Comparison of ENCODE assay signal across 13 mouse cellular contexts in genomic region chr11:31725936-31726647, GRCm38 (mm10). TPM values are rescaled to one million over a fixed set of nuclear protein-coding genes. Genes with fewer than 3 reads are reported as not detected.
DNase-seq lines count a peak whose midpoint lies in the region; ATAC-seq and TF ChIP-seq lines count a peak whose summit lies in the region.
"Had no signal": no experiment of that assay in that cellular context is flagged by ENCODE, and none has a peak within 500 bp of the region (broad histone marks: within the 10 kb centered on the region; RNA-seq: fewer than 3 reads in every experiment).

No protein-coding gene starts in this region.

- no peak overlapping the region for H3K4me2 ChIP-seq in heart, embryonic 15.5 days
- no peak overlapping the region for H3K4me2 ChIP-seq in liver, embryonic 16.5 days (ENCODE audit: low read depth, low read length)
- H3K4me2 ChIP-seq: forebrain, embryonic 12.5 days had no signal

- no peak overlapping the region for H3K27ac ChIP-seq in heart, embryonic 15.5 days
- H3K27ac ChIP-seq in liver, embryonic 16.5 days (ENCODE audit: low read length), result no peak overlapping the region
- H3K27ac ChIP-seq in cerebellum, adult 2 months (ENCODE audit: insufficient read depth, low read length), result no peak overlapping the region
- H3K27ac ChIP-seq: forebrain, embryonic 12.5 days had no signal

- 63% methylated on average over 15 of the region's 15 CpGs for WGBS in heart, embryonic 15.5 days
- 19% methylated on average over 15 of the region's 15 CpGs for WGBS in liver, embryonic 16.5 days (ENCODE audit: insufficient replicate concordance)
- WGBS in cerebellum, adult 2 months, result 83% methylated on average over 15 of the region's 15 CpGs

- H3K9ac ChIP-seq in heart, embryonic 15.5 days, result no peak overlapping the region
- no peak overlapping the region for H3K9ac ChIP-seq in liver, embryonic 16.5 days (ENCODE audit: low read depth, low read length)
- H3K9ac ChIP-seq: forebrain, embryonic 12.5 days had no signal

- no peaks in the 10 kb centered on the region for H3K27me3 ChIP-seq in heart, embryonic 15.5 days
- peaks cover 4% of the 10 kb centered on the region; the same call in 1 of the 2 replicates for H3K27me3 ChIP-seq in liver, embryonic 16.5 days (ENCODE audit: control insufficient read depth, insufficient read depth, low read depth, low read length)
- H3K27me3 ChIP-seq in cerebellum, adult 2 months (ENCODE audit: control insufficient read depth, insufficient read depth, low read length), result no peaks in the 10 kb centered on the region
- H3K27me3 ChIP-seq: forebrain, embryonic 12.5 days had no signal

- no peak overlapping the region for H3K4me3 ChIP-seq in heart, embryonic 15.5 days
- H3K4me3 ChIP-seq in liver, embryonic 16.5 days (ENCODE audit: low read depth, low read length), result no peak overlapping the region
- no peak overlapping the region for H3K4me3 ChIP-seq in cerebellum, adult 2 months (replicated peaks; ENCODE audit: insufficient read depth, low read depth, low read length)
- H3K4me3 ChIP-seq: forebrain, embryonic 12.5 days; myocyte had no signal

- no peaks in the 10 kb centered on the region for H3K36me3 ChIP-seq in heart, embryonic 15.5 days
- H3K36me3 ChIP-seq in liver, embryonic 16.5 days (ENCODE audit: control insufficient read depth, insufficient read depth), result no peaks in the 10 kb centered on the region
- H3K36me3 ChIP-seq: forebrain, embryonic 12.5 days had no signal

- no peak for TF ChIP-seq CTCF in cerebellum, adult 2 months (IDR thresholded peaks at IDR 0.05; ENCODE audit: borderline replicate concordance, insufficient read depth, low read depth, low read length)

- 0 out of 2 replicates have a peak, but pooled peaks have one; percentile 23 for ATAC-seq in heart, embryonic 15.5 days (replicated peaks; ENCODE audit: insufficient number of reproducible peaks, insufficient read depth, low FRiP score, low read depth)
- peak; percentile 95 for ATAC-seq in common myeloid progenitor, adult 5-6 weeks (replicated peaks; ENCODE audit: low read depth, poor library complexity, severe bottlenecking)
- peak; percentile 54; the same call in 1 of the 2 replicates for ATAC-seq in liver, embryonic 16.5 days (ENCODE audit: low read depth)

- DNase-seq in heart, adult 18-20 months, result no peak
- peak; percentile 16 for DNase-seq in CD4-positive helper T cell, adult 2 months (ENCODE audit: low read depth, low spot score)
- no peak for DNase-seq in spleen, postnatal 14 days (ENCODE audit: low spot score in 2 of 2)
- DNase-seq in urinary bladder, postnatal 36 days (ENCODE audit: low spot score in 2 of 2), result no peak
- no peak for DNase-seq in cerebellum, adult 2 months
- DNase-seq: adrenal gland, adult 8-10 months; heart, postnatal 4 days; kidney, adult 11 months had no signal

- no peak for TF ChIP-seq POLR2A in cerebellum, adult 2 months (IDR thresholded peaks at IDR 0.05; ENCODE audit: borderline replicate concordance, insufficient read depth, low read length)

- no peaks in the 10 kb centered on the region for H3K9me3 ChIP-seq in heart, embryonic 15.5 days (replicated peaks)
- no peaks in the 10 kb centered on the region for H3K9me3 ChIP-seq in liver, embryonic 16.5 days (replicated peaks; ENCODE audit: control insufficient read depth, low read length)
- H3K9me3 ChIP-seq: forebrain, embryonic 12.5 days had no signal

- H3K4me1 ChIP-seq in heart, embryonic 15.5 days (replicated peaks), result peaks cover 13% of the 10 kb centered on the region
- peaks cover 6% of the 10 kb centered on the region for H3K4me1 ChIP-seq in liver, embryonic 16.5 days (ENCODE audit: control insufficient read depth, low read depth, low read length)
- peaks cover 9% of the 10 kb centered on the region for H3K4me1 ChIP-seq in cerebellum, adult 2 months (ENCODE audit: control insufficient read depth, insufficient read depth, low read length)

RNA-seq across cellular contexts. Expression of gene Bod1, which starts 54.4 kb away (rescaled TPM):
- polyA plus RNA-seq in heart, embryonic 15.5 days (2015; fragmentation: Nextera tagmentation; extraction: Ambion mirVana), result 65.0 and 74.7 TPM in 2 replicates
- 100 to 1,000 TPM; 134 to 154 TPM for total RNA-seq in heart, adult 18-20 months (2021)
- 20.0 and 29.7 TPM in 2 replicates for total RNA-seq in common myeloid progenitor, adult 5-6 weeks (2017)
- 9.6 and 11.6 TPM in 2 replicates for polyA plus RNA-seq in liver, embryonic 16.5 days (2015; fragmentation: Nextera tagmentation; extraction: Ambion mirVana)
- polyA plus RNA-seq in cerebellum, adult 2 months (2012; rRNA removed), result 130 and 139 TPM in 2 replicates

Comparison
In these comparisons a context has a peak if more than half of its experiments do, and no peak if none do; other contexts are left out.
1. ATAC-seq: peak in every context shown above with its lines; median percentile 95 in common myeloid progenitor, adult 5-6 weeks; 54 in liver, embryonic 16.5 days; 23 in heart, embryonic 15.5 days.